Comparison of ENCODE assay signal across 8 mouse cellular contexts in genomic region chr1:74069085-74069835, GRCm38 (mm10). TPM values are rescaled to one million over a fixed set of nuclear protein-coding genes. Genes with fewer than 3 reads are reported as not detected.
DNase-seq lines count a peak whose midpoint lies in the region; ATAC-seq and TF ChIP-seq lines count a peak whose summit lies in the region.

No protein-coding gene starts in this region.

- peaks cover 14% of the 10 kb centered on the region for H3K36me3 ChIP-seq in embryonic facial prominence, embryonic 13.5 days
- peaks cover 3% of the 10 kb centered on the region; the same call in 1 of the 2 replicates for H3K36me3 ChIP-seq in limb, embryonic 11.5 days (ENCODE audit: control insufficient read depth, insufficient read depth, low read length)
- H3K36me3 ChIP-seq in myocyte (ENCODE audit: control insufficient read depth, insufficient read depth), result no peaks in the 10 kb centered on the region

- ATAC-seq in embryonic facial prominence, embryonic 13.5 days (ENCODE audit: insufficient number of reproducible peaks, insufficient read depth, low FRiP score, low TSS enrichment, low read depth), result peak; percentile 6; the same call in 1 of the 2 replicates
- peak; percentile 56; the same call in 1 of the 2 replicates for ATAC-seq in limb, embryonic 11.5 days (ENCODE audit: insufficient number of reproducible peaks, low FRiP score, low TSS enrichment, low read depth)
- ATAC-seq in granulocyte monocyte progenitor cell, adult 5-6 weeks (replicated peaks; ENCODE audit: poor library complexity, severe bottlenecking), result no peak

- peak overlapping the region; percentile 76; the same call in 1 of the 2 replicates for H3K9ac ChIP-seq in embryonic facial prominence, embryonic 13.5 days
- no peak overlapping the region; the same call in none of the 2 replicates for H3K9ac ChIP-seq in limb, embryonic 11.5 days (ENCODE audit: low read length)

- peak; percentile 13 to 19 for DNase-seq in cerebellum, adult 18-20 months
- no peak for DNase-seq in cerebellum, adult 8-10 months
- peak; percentile 48 to 63 for DNase-seq in heart, postnatal 36 days
- peak; percentile 66 for DNase-seq in limb, embryonic 11.5 days (ENCODE audit: low spot score)
- no peak for DNase-seq in left cerebral cortex, postnatal 14 days (ENCODE audit: low spot score in 2 of 2)

- WGBS in embryonic facial prominence, embryonic 13.5 days, result 36% methylated on average over 9 of the region's 9 CpGs
- WGBS in limb, embryonic 11.5 days, result 26% methylated on average over 9 of the region's 9 CpGs

- no peaks in the 10 kb centered on the region for H3K27me3 ChIP-seq in embryonic facial prominence, embryonic 13.5 days
- H3K27me3 ChIP-seq in limb, embryonic 11.5 days (ENCODE audit: control insufficient read depth, insufficient read depth, low read length), result no peaks in the 10 kb centered on the region
- H3K27me3 ChIP-seq in myocyte (ENCODE audit: control insufficient read depth, insufficient read depth, insufficient read length), result no peaks in the 10 kb centered on the region

- H3K9me3 ChIP-seq in embryonic facial prominence, embryonic 13.5 days, result no peaks in the 10 kb centered on the region
- no peaks in the 10 kb centered on the region for H3K9me3 ChIP-seq in limb, embryonic 11.5 days (ENCODE audit: control insufficient read depth, low read length)

- TF ChIP-seq POLR2A in myocyte (IDR thresholded peaks at IDR 0.05; ENCODE audit: insufficient read length, low read depth), result no peak

- H3ac ChIP-seq in myocyte (ENCODE audit: control insufficient read depth, insufficient read length), result peak overlapping the region; percentile 19

- H3K27ac ChIP-seq in embryonic facial prominence, embryonic 13.5 days, result peak overlapping the region; percentile 91
- H3K27ac ChIP-seq in limb, embryonic 11.5 days (replicated peaks; ENCODE audit: low read depth, low read length), result peak overlapping the region; percentile 81

- H3K4me3 ChIP-seq in embryonic facial prominence, embryonic 13.5 days, result peak overlapping the region; percentile 51
- H3K4me3 ChIP-seq in limb, embryonic 11.5 days (ENCODE audit: low read depth, low read length), result peak overlapping the region; percentile 34; the same call in 1 of the 2 replicates
- H3K4me3 ChIP-seq in myocyte, result peak overlapping the region; percentile 30

- peaks cover 8% of the 10 kb centered on the region for H3K79me2 ChIP-seq in myocyte (ENCODE audit: control insufficient read depth, insufficient read depth)

- H3K4me1 ChIP-seq in embryonic facial prominence, embryonic 13.5 days, result peaks cover 38% of the 10 kb centered on the region
- peaks cover 32% of the 10 kb centered on the region for H3K4me1 ChIP-seq in limb, embryonic 11.5 days (ENCODE audit: control insufficient read depth, insufficient read depth, low read length)

- H3K4me2 ChIP-seq in embryonic facial prominence, embryonic 13.5 days, result peak overlapping the region; percentile 86
- H3K4me2 ChIP-seq in limb, embryonic 11.5 days (ENCODE audit: low read depth, severe bottlenecking), result peak overlapping the region; percentile 72
- peak overlapping the region; percentile 76 for H3K4me2 ChIP-seq in myocyte (ENCODE audit: low read depth)

- intact Hi-C loops in heart, postnatal 36 days (cut with DNase I), result no loop called here
- intact Hi-C loops in left cerebral cortex, postnatal 14 days (cut with DNase I), result no loop called here

TF ChIP-seq in myocyte, 11 proteins besides CTCF, POLR2A, EP300 and RAD21:
- TF ChIP-seq E2F4 (IDR thresholded peaks at IDR 0.05; ENCODE audit: insufficient read depth), result no peak
- TF ChIP-seq TCF3 (IDR thresholded peaks at IDR 0.05; ENCODE audit: insufficient read length, low read depth), result no peak
- no peak for TF ChIP-seq MAX (IDR thresholded peaks at IDR 0.05; ENCODE audit: low read depth)
- no peak for TF ChIP-seq MYOD1 (IDR thresholded peaks at IDR 0.05; ENCODE audit: control insufficient read depth in 1 of 3, insufficient read length in 2 of 3, low read depth in 2 of 3)
- TF ChIP-seq SRF (IDR thresholded peaks at IDR 0.05; ENCODE audit: control insufficient read depth, insufficient read length, low read depth), result no peak
- peak in 1 of 3 experiments; percentile 17 for TF ChIP-seq MYOG (IDR thresholded peaks at IDR 0.05; ENCODE audit: control insufficient read depth in 1 of 3, insufficient read depth in 1 of 3, insufficient read length in 2 of 3, low read depth in 2 of 3)
- no peak for TF ChIP-seq USF1 (IDR thresholded peaks at IDR 0.05; ENCODE audit: low read depth)
- no peak for TF ChIP-seq CEBPB (IDR thresholded peaks at IDR 0.05; ENCODE audit: insufficient read depth, poor library complexity, severe bottlenecking)
- no peak for TF ChIP-seq REST (IDR thresholded peaks at IDR 0.05; ENCODE audit: insufficient read depth, insufficient read length)

RNA-seq across cellular contexts. Expression of gene Tns1, which starts 55.0 kb away (rescaled TPM):
- 38.5 and 39.3 TPM in 2 replicates for polyA plus RNA-seq in embryonic facial prominence, embryonic 13.5 days (2015; fragmentation: Nextera tagmentation; extraction: Ambion mirVana)
- total RNA-seq in heart, postnatal 36 days (2021), result 100 to 1,000 TPM; 672 to 786 TPM
- polyA plus RNA-seq in limb, embryonic 11.5 days (2014; fragmentation: Nextera tagmentation; extraction: Ambion mirVana), result 36.3 and 36.9 TPM in 2 replicates
- 111 TPM for polyA plus RNA-seq in myocyte (2012; fragmentation: generic; extraction: Trizol)
- total RNA-seq in left cerebral cortex, postnatal 14 days (2021), result 10 to 100 TPM; 30.2 to 39.1 TPM
- total RNA-seq in granulocyte monocyte progenitor cell, adult 5-6 weeks (2014; fragmentation: Nextera tagmentation), result 10.9 and 29.0 TPM in 2 replicates
- 3.0 and 4.7 TPM in 2 replicates for total RNA-seq in granulocyte monocyte progenitor cell, adult 5-6 weeks (2017)

RNA-seq across cellular contexts. Expression of gene Rufy4, which starts 56.1 kb away (rescaled TPM):
- 0.22 and 0.23 TPM in 2 replicates for polyA plus RNA-seq in embryonic facial prominence, embryonic 13.5 days (2015; fragmentation: Nextera tagmentation; extraction: Ambion mirVana)
- 1 to 10 TPM in 1 of 2 experiments, under 1 TPM in 1; 0.69 to 1.2 TPM for total RNA-seq in heart, postnatal 36 days (2021)
- polyA plus RNA-seq in limb, embryonic 11.5 days (2014; fragmentation: Nextera tagmentation; extraction: Ambion mirVana), result 0.07 TPM in 1 of 2 replicates, not detected in the other
- polyA plus RNA-seq in myocyte (2012; fragmentation: generic; extraction: Trizol), result not detected
- total RNA-seq in left cerebral cortex, postnatal 14 days (2021), result under 1 TPM in 1 of 2 experiments, not detected in 1; 0.17 TPM
- 1.4 and 2.0 TPM in 2 replicates for total RNA-seq in granulocyte monocyte progenitor cell, adult 5-6 weeks (2014; fragmentation: Nextera tagmentation)
- total RNA-seq in granulocyte monocyte progenitor cell, adult 5-6 weeks (2017), result 0.30 TPM in 1 of 2 replicates, not detected in the other

Comparison
In these comparisons a context has a peak if more than half of its experiments do, and no peak if none do; other contexts are left out.
1. DNase-seq: peak in cerebellum, adult 18-20 months (2 of 2), heart, postnatal 36 days (2 of 2) and limb, embryonic 11.5 days (single experiment); none in cerebellum, adult 8-10 months (single experiment) and left cerebral cortex, postnatal 14 days (0 of 2).
2. RNA of gene Tns1, which starts 55.0 kb away (total RNA-seq): 672 to 786 TPM in heart, postnatal 36 days; 30.2 to 39.1 TPM in left cerebral cortex, postnatal 14 days and 3.0 to 29.0 TPM in granulocyte monocyte progenitor cell, adult 5-6 weeks; every median in the first group is over 10 times any median in the second.
3. Peak in every context shown above with its lines, with median percentiles within 50 percentile points of each other: H3K4me2 ChIP-seq and H3K4me3 ChIP-seq.